Mouse (Mus musculus): Measurements from ENCODE around the gene Clec12b.

Gene Clec12b

DNA sequence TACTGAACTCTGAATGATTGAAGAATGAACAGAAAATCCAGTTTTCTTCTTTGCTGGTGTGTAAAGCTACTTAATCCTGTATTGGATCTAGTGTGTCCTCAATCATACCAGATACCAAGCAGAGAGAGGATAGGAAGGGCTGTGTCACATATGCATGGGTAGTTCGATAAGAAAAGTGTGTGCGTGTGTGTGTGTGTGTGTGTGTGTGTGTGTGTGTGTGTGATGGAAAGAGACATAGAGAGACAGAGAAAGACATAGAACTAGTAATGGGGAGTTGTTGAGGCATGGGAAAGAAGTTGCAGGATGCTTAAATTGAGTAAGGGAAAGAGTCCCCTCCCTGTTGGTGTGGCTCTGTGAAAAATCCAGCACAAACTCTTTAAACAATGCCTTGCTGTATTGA, at the start of gene Clec12b:
Gene Clec12b, minus strand, starts transcription at position 101 of the 400 bp plus-strand sequence.
- no peak for DNase-seq (ENCODE audit: low spot score)

- DNase-seq (ENCODE audit: low spot score), result no peak
Observed at GRCm38 (mm10) chr6:129434239-129434638, 48.6 kb upstream of the Clec12b start.

- DNase-seq (ENCODE audit: low spot score), result no peak
Observed at GRCm38 (mm10) chr6:129427281-129427680, 41.6 kb upstream of the Clec12b start.

GRCm38 (mm10) chr6:129425812-129426211, 40.1 kb upstream of the Clec12b start:
- peak; percentile 46 for DNase-seq (ENCODE audit: low spot score)

DNA sequence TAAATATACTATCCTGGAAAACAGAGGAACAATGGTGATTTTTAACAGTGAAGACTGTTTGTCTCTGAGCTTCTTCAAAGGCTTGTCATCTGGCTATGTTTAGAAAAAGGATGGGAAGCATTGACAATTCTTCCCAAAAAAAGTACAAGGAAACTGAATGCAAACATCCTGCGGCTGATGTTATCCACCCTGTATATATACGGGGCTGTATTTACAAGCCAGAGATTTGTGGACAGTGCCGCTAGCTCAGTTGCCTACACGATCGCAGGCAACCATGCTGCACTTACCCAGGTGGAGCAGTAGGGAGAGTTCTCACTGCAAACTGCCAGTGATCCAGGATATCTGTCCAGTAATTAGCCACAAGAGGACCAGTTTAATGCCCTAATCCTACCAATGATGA, 39.5 kb upstream of the Clec12b start:
- peak; percentile 18 for DNase-seq (ENCODE audit: low spot score)

DNA sequence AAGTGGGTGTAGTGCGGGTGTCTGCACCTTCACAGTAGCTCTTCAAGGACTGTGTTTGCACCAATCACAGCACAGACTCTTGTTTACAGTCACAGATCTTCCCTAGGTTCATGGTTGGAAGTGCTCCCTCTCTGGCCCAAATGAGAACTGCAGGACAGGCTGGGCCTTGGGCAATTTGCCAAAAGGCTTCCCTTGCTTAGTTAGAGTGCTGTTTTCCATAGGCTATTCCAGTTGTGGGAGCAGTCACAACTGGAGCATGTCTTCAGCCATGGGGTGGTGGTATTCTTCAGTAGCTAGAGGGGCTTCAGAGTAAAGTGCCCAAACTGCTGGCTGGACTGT, 38.0 kb upstream of the Clec12b start:
- peak; percentile 77 for DNase-seq (ENCODE audit: low spot score)

GRCm38 (mm10) chr6:129423040-129423733, 37.5 kb upstream of the Clec12b start:
- DNase-seq (ENCODE audit: low spot score), result no peak

DNA sequence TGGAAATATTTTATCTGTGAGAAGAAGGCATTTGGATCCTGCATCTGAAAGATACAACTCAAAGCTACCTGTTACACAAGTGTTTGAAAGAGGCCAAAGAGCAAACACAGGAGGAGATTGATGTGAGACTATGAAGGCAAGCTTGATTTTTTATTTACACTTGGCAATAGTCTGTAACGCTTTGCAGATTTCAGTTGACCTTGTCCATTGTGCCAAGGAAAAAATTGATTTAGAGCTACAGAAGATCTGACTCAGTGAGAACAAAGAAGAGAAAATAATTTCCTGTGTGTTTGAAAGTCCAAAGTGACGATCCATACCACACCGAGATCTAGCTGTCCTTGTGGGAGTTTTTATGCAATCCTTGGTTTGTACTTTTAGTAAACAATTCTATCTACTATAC, 36.6 kb upstream of the Clec12b start:
- no peak for DNase-seq (ENCODE audit: low spot score)

- no peak for DNase-seq (ENCODE audit: low spot score)
Observed at GRCm38 (mm10) chr6:129414177-129414576, 28.5 kb upstream of the Clec12b start.

- no peak for DNase-seq (ENCODE audit: low spot score)
Observed at GRCm38 (mm10) chr6:129408562-129408961, 22.9 kb upstream of the Clec12b start, which contains the start of gene Clec9a. TSS of gene Clec9a (plus strand) at chr6:129408862.

- no peak for DNase-seq (ENCODE audit: low spot score)
Observed at GRCm38 (mm10) chr6:129407324-129407723, 21.6 kb upstream of the Clec12b start.

- DNase-seq (ENCODE audit: low spot score), result no peak
Observed at GRCm38 (mm10) chr6:129405999-129406398, 20.3 kb upstream of the Clec12b start.

GRCm38 (mm10) chr6:129403391-129403790, 17.7 kb upstream of the Clec12b start:
- DNase-seq (ENCODE audit: low spot score), result no peak

- DNase-seq (ENCODE audit: low spot score), result no peak
Observed at GRCm38 (mm10) chr6:129402404-129402803, 16.7 kb upstream of the Clec12b start.

- DNase-seq (ENCODE audit: low spot score), result no peak
Observed at GRCm38 (mm10) chr6:129399945-129400344, 14.3 kb upstream of the Clec12b start.

- no peak for DNase-seq (ENCODE audit: low spot score)
Observed at GRCm38 (mm10) chr6:129396997-129397396, 11.3 kb upstream of the Clec12b start, which contains the start of gene Clec1b. TSS of gene Clec1b (plus strand) at chr6:129397297.

DNA sequence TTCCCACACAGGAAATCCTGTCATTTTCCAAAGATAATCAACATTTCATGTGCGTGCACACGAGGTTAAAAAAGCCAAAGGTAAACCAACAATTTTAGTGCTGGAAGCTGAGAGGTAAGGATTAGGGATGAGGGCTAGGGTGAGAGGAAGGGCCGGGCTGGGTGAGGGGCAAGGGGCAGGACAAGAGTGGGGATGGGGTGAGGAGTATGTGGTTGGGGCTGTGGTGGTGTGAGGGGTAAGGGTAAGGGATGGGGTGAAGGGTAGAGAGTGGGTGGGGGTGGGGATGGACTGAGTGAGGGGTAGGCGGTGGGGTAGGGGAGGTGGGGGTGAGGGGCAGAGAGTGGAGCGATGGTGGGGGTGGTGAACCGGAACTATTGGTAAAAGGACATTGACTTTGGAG, 8.1 kb upstream of the Clec12b start:
- DNase-seq (ENCODE audit: low spot score), result no peak

- peak; percentile 44 for DNase-seq (ENCODE audit: low spot score)
Observed at GRCm38 (mm10) chr6:129393087-129393720, 7.5 kb upstream of the Clec12b start.

GRCm38 (mm10) chr6:129385000-129385399, 674 bp downstream of the Clec12b start:
- peak; percentile 12 for DNase-seq (ENCODE audit: low spot score)

DNA sequence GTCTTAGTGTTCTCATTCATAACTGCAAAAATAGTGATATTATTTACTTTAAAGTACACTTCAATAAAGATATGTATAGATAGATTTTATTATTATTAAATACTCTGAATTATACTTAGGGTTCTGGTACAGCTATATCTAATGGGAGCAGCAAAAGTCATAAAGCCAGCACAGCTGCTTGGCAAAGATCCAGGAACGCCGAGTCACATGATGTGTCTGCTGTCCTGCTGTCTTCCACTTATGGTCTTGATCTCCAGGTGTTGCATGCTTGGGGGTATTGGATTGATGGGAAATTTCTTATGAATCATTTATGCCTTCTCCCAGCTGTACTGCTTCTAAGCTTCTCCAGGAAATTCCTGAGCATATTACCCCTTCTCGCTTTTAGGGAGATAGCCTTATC, 2.2 kb downstream of the Clec12b start:
- DNase-seq (ENCODE audit: low spot score), result no peak

DNA sequence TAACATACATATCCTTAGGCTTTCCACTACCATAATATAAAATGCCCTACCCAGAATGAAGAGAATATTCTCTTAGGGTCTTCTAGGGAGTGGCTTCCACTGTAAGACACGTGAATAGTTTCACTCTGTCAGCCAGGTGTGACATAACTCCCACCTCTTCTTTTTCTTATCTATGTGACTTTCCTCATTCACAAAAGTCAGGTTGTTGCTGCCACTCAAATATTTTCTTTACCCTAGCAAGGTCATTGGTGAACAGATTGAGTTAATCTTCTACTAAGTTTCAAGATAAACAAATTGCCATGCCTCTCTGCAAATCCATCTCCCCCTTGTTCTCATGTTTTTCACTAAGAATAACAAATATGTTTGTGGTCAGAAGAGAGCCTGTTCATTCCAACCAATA, 3.9 kb downstream of the Clec12b start:
- DNase-seq (ENCODE audit: low spot score), result no peak

DNA sequence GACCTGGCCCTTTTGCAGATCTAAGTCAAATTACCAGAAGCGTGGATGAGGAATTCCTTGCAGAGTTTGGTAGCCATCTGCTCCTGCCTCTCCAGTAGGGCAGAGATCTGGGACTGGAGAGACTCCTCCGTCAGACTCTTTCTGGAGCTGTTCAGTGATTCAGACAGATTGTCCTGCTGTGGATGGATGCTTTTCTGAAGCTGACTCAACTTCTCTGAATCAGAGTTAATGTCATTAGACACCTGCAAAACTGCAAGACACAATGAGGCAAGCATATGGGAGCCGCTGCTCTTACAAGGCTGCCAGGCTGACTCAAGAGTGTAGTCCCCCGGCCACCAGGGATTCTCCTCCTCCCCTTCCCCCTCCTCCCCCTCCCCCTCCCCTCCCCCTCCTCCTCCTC, 5.2 kb downstream of the Clec12b start:
- DNase-seq (ENCODE audit: low spot score), result no peak

DNA sequence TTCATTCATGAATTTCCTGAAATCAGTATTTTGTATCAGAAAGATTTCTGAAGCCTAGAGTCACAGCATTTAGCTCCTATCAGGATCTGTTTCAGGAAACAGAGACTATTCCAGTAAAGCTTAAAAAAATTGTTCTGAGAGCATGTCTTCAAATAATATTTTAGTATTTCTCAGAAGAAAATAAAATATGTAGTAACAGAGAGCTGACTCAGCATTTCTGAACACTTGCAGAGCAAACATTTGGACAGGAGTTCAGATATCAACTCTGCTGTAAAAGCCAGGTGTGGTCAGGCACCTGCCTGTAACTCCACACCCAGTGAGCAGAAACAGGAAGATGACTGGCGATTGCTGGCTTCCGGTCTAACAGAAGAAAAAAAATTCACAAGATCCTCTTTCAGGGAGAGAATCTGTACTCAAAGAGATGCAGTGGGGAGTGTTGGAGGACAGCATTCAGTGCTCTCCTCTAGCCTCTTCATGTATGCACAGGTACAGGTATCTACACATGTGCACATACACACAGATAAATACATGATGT, 10.7 kb downstream of the Clec12b start:
- no peak for DNase-seq (ENCODE audit: low spot score)

Data from embryo, embryonic 10.5 days (tissue).